Mouse (Mus musculus): ENCODE data around the gene Sirpa. TPM values are rescaled to one million over a fixed set of nuclear protein-coding genes. Genes with fewer than 3 reads are reported as not detected.

The Sirpa gene
- total and polyA plus RNA-seq, 3 experiments: 28.3 to 29.4 (median 28.9) TPM

DNA sequence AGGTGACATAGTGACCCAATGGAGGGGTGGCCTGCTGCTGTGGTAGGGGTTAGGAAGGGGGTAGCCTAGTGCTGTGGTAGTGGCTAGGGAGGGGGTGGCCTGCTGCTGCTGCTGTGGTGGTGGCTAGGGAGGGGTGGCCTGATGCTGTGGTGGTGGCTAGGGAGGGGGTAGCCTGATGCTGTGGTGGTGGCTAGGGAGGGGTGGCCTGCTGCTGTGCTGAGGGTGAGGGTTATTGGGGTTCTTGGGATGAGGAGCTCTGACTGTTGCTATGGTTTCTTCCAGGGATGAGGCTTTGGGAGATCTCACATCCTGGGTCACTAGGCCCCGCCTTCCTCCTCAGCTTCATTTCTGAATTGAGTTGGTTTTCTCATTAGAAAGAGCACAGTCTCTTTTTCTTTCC, 10.9 kb downstream of the Sirpa start:
- Histone ChIP-seq H3K9ac (ENCODE audit: low read depth, low read length) (no peak overlapping the region), H3K4me1 (ENCODE audit: control insufficient read depth, insufficient read depth, low read length) (peaks cover 14% of the 10 kb centered on the region), H3K36me3 (ENCODE audit: control insufficient read depth, insufficient read depth, low read length) (no peaks in the 10 kb centered on the region), H3K79me2 (replicated peaks; ENCODE audit: control insufficient read depth, insufficient read depth, low read length) (peaks cover 2% of the 10 kb centered on the region; the same call in 1 of the 2 replicates), H3K27ac (no peak overlapping the region), H3K27me3 (ENCODE audit: control insufficient read depth, insufficient read depth, low read length) (no peaks in the 10 kb centered on the region), H3K4me3 (no peak overlapping the region)
- TF ChIP-seq POLR2A (IDR thresholded peaks at IDR 0.05; ENCODE audit: insufficient read depth, low read depth, low read length): no peak
- no peak for TF ChIP-seq EP300 (IDR thresholded peaks at IDR 0.05; ENCODE audit: insufficient read depth, low read depth, low read length)
- no peak for TF ChIP-seq CTCF (IDR thresholded peaks at IDR 0.05)
- 95% methylated on average over 1 of the region's 1 CpGs for WGBS
- DNase-seq: no peak
- intact Hi-C loops (cut with DNase I): loop anchor here (5.0 kb wide), 1 partner anchor 66 kb away; the partner anchor contains the start of gene F830045P16Rik

DNA sequence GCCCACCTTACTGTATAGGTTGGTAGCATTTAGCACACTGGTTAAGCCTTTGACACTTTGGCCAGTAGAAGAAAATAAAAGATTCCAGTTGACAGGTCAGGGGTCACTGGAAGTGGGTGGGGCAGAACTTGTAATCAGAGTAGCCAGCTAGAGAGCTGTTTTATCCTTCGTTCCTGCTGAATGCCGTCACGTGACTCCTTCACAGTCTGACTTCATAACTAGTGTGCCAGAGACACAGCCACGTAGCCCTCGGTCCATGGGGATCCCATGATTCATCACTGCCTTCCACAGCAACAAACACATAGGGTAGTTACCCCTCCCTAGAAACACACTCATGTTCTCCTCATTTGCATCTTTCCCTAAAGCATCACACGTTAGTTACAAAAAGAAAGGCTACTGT, 11.4 kb downstream of the Sirpa start:
- Histone ChIP-seq H3K4me1 (ENCODE audit: control insufficient read depth, insufficient read depth, low read length) (peaks cover 13% of the 10 kb centered on the region), H3K79me2 (replicated peaks; ENCODE audit: control insufficient read depth, insufficient read depth, low read length) (peaks cover 2% of the 10 kb centered on the region; the same call in 1 of the 2 replicates), H3K27ac (no peak overlapping the region; the same call in 1 of the 2 replicates), H3K36me3 (ENCODE audit: control insufficient read depth, insufficient read depth, low read length) (no peaks in the 10 kb centered on the region), H3K9ac (ENCODE audit: low read depth, low read length) (no peak overlapping the region), H3K27me3 (ENCODE audit: control insufficient read depth, insufficient read depth, low read length) (no peaks in the 10 kb centered on the region), H3K4me3 (no peak overlapping the region)
- intact Hi-C loops (cut with DNase I): loop anchor here (5.0 kb wide), 1 partner anchor 67 kb away; the partner anchor contains the start of gene F830045P16Rik
- TF ChIP-seq EP300 (IDR thresholded peaks at IDR 0.05; ENCODE audit: insufficient read depth, low read depth, low read length) (no peak), POLR2A (IDR thresholded peaks at IDR 0.05; ENCODE audit: insufficient read depth, low read depth, low read length) (no peak), CTCF (IDR thresholded peaks at IDR 0.05) (no peak)
- WGBS: 20% methylated on average over 6 of the region's 6 CpGs
- DNase-seq: peak in 1 of 2 experiments; percentile 60

DNA sequence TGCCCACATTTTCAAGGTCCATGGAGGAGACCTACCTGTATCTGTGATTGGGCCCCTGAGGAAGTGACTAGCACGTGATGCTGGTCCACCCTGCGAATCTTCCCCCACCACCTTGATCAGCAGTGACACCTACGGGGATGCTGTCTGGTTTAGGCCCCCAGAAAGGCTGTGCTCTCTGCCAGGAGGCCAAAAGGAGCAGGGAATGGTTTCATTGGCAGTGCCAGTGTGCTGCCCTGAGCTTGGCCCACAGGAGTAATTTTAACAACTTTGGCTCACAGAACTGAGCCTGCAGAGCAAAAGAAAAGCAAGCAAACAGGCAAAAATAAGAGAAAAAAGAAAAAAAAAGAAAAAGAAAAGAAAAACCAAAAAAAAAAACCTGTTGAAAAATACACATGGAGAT, 13.2 kb downstream of the Sirpa start:
- intact Hi-C loops (cut with DNase I): loop anchor here (1.0 kb wide), 1 partner anchor 12 kb away; no protein-coding TSS in a partner anchor
- peak overlapping the region; percentile 55 for H3K27ac ChIP-seq
- 80% methylated on average over 3 of the region's 3 CpGs for WGBS
- no peaks in the 10 kb centered on the region for H3K36me3 ChIP-seq (ENCODE audit: control insufficient read depth, insufficient read depth, low read length)
- H3K27me3 ChIP-seq (ENCODE audit: control insufficient read depth, insufficient read depth, low read length): no peaks in the 10 kb centered on the region
- no peak for DNase-seq
- H3K79me2 ChIP-seq (replicated peaks; ENCODE audit: control insufficient read depth, insufficient read depth, low read length): peaks cover 2% of the 10 kb centered on the region; the same call in 1 of the 2 replicates
- TF ChIP-seq POLR2A (IDR thresholded peaks at IDR 0.05; ENCODE audit: insufficient read depth, low read depth, low read length) (no peak), EP300 (IDR thresholded peaks at IDR 0.05; ENCODE audit: insufficient read depth, low read depth, low read length) (no peak), CTCF (IDR thresholded peaks at IDR 0.05) (no peak)
- H3K4me3 ChIP-seq: no peak overlapping the region
- no peak overlapping the region for H3K9ac ChIP-seq (ENCODE audit: low read depth, low read length)
- H3K4me1 ChIP-seq (ENCODE audit: control insufficient read depth, insufficient read depth, low read length): peaks cover 7% of the 10 kb centered on the region

DNA sequence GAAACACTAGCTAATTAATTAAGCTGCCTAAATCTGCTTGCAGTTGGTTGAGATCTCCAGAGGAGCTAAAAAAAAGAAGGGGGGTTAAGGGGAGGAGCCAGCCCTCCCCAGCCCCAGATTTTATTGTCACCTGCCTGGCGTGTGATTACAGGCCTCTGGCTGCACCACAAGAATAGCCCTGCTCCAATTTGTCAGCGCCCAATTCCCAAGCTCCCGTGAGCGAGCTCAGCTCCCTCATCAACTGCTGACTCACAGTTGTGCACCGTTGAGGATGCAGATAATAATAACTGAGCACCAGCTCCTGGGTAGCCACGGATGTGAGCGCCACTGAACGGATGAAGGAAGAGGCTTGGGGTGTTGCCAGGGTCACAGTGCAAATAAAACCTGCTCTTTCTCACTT, 13.6 kb downstream of the Sirpa start:
- Histone ChIP-seq H3K36me3 (ENCODE audit: control insufficient read depth, insufficient read depth, low read length) (no peaks in the 10 kb centered on the region), H3K27me3 (ENCODE audit: control insufficient read depth, insufficient read depth, low read length) (no peaks in the 10 kb centered on the region), H3K4me1 (ENCODE audit: control insufficient read depth, insufficient read depth, low read length) (peaks cover 5% of the 10 kb centered on the region), H3K4me3 (no peak overlapping the region), H3K9ac (ENCODE audit: low read depth, low read length) (no peak overlapping the region), H3K79me2 (replicated peaks; ENCODE audit: control insufficient read depth, insufficient read depth, low read length) (peaks cover 2% of the 10 kb centered on the region; the same call in 1 of the 2 replicates), H3K27ac (peak overlapping the region; percentile 55)
- DNase-seq: peak in 1 of 2 experiments; percentile 68
- intact Hi-C loops (cut with DNase I): loop anchor here (1.0 kb wide), 1 partner anchor 12 kb away; no protein-coding TSS in a partner anchor
- no peak for TF ChIP-seq EP300 (IDR thresholded peaks at IDR 0.05; ENCODE audit: insufficient read depth, low read depth, low read length)
- TF ChIP-seq CTCF (IDR thresholded peaks at IDR 0.05): no peak
- no peak for TF ChIP-seq POLR2A (IDR thresholded peaks at IDR 0.05; ENCODE audit: insufficient read depth, low read depth, low read length)
- WGBS: 21% methylated on average over 8 of the region's 8 CpGs

DNA sequence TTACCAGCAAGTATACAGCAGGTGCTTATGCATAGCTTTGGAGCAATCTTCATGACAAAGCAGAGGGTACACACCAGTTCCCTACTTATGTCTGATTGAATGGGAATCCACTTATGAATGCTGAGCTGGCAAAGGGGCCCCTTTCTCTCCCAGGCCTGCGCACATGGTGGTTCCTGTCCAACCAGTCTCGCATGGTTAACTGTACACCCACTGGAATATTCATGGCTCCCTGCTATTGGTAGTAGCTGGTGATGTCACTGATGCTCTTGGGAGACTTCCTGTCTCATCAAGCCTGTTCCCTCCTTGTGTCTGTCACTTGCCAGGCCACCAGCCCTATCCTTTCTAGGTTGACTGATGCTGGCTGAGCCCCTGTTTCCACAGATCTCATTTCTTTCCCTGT, 14.3 kb downstream of the Sirpa start:
- Histone ChIP-seq H3K27ac (no peak overlapping the region; the same call in 1 of the 2 replicates), H3K4me3 (no peak overlapping the region), H3K27me3 (ENCODE audit: control insufficient read depth, insufficient read depth, low read length) (no peaks in the 10 kb centered on the region), H3K79me2 (replicated peaks; ENCODE audit: control insufficient read depth, insufficient read depth, low read length) (peaks cover 2% of the 10 kb centered on the region; the same call in 1 of the 2 replicates), H3K9ac (ENCODE audit: low read depth, low read length) (no peak overlapping the region), H3K4me1 (ENCODE audit: control insufficient read depth, insufficient read depth, low read length) (peaks cover 4% of the 10 kb centered on the region; the same call in 1 of the 2 replicates), H3K36me3 (ENCODE audit: control insufficient read depth, insufficient read depth, low read length) (no peaks in the 10 kb centered on the region)
- 80% methylated on average over 2 of the region's 2 CpGs for WGBS
- no peak for DNase-seq
- intact Hi-C loops (cut with DNase I): loop anchor here (1.0 kb wide), 1 partner anchor 13 kb away; no protein-coding TSS in a partner anchor
- TF ChIP-seq POLR2A (IDR thresholded peaks at IDR 0.05; ENCODE audit: insufficient read depth, low read depth, low read length): no peak
- no peak for TF ChIP-seq EP300 (IDR thresholded peaks at IDR 0.05; ENCODE audit: insufficient read depth, low read depth, low read length)
- no peak for TF ChIP-seq CTCF (IDR thresholded peaks at IDR 0.05)

DNA sequence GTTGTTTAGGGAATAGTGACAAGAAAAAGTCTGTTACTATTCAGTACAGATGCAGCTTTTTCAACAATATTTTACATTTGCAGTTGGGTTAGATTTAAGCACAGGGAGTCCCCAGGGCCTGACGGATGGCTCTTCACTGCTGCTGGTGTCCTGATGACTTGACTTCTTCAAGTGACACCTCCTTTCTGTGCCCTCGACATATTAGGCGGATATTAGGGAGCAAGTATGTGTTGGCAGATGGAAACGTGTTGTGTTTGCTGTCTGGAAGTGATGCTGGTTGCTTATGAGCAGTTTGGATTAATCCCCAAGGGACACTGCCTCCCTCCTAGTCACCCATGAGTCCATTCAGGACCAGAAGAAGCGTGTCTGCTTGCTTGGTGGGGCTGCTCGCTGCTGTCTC, 21.3 kb downstream of the Sirpa start:
- 84% methylated on average over 6 of the region's 6 CpGs for WGBS
- no peaks in the 10 kb centered on the region for H3K27me3 ChIP-seq (ENCODE audit: control insufficient read depth, insufficient read depth, low read length)
- H3K4me3 ChIP-seq: no peak overlapping the region
- H3K4me1 ChIP-seq (ENCODE audit: control insufficient read depth, insufficient read depth, low read length): no peaks in the 10 kb centered on the region
- no peaks in the 10 kb centered on the region for H3K79me2 ChIP-seq (replicated peaks; ENCODE audit: control insufficient read depth, insufficient read depth, low read length)
- H3K27ac ChIP-seq: no peak overlapping the region
- intact Hi-C loops (cut with DNase I): no loop called here
- H3K9ac ChIP-seq (ENCODE audit: low read depth, low read length): no peak overlapping the region
- TF ChIP-seq CTCF (IDR thresholded peaks at IDR 0.05) (no peak), POLR2A (IDR thresholded peaks at IDR 0.05; ENCODE audit: insufficient read depth, low read depth, low read length) (no peak), EP300 (IDR thresholded peaks at IDR 0.05; ENCODE audit: insufficient read depth, low read depth, low read length) (no peak)
- DNase-seq: no peak
- no peaks in the 10 kb centered on the region for H3K36me3 ChIP-seq (ENCODE audit: control insufficient read depth, insufficient read depth, low read length)

Data from heart, adult 2 months (tissue).